Mouse (Mus musculus) urinary bladder, postnatal 36 days (tissue): ENCODE data around the gene Maz.
A peak's percentile ranks its signal among the peaks of the same experiment; 100 is the strongest.

Experiments
- DNase-seq, 2 experiments: peaks; one replicate each; pipeline ENCODE4 v3.0.0; 2022; ENCODE audit warnings: low spot score in 2 of 2, mixed read lengths in 1 of 2

Maz gene

DNA sequence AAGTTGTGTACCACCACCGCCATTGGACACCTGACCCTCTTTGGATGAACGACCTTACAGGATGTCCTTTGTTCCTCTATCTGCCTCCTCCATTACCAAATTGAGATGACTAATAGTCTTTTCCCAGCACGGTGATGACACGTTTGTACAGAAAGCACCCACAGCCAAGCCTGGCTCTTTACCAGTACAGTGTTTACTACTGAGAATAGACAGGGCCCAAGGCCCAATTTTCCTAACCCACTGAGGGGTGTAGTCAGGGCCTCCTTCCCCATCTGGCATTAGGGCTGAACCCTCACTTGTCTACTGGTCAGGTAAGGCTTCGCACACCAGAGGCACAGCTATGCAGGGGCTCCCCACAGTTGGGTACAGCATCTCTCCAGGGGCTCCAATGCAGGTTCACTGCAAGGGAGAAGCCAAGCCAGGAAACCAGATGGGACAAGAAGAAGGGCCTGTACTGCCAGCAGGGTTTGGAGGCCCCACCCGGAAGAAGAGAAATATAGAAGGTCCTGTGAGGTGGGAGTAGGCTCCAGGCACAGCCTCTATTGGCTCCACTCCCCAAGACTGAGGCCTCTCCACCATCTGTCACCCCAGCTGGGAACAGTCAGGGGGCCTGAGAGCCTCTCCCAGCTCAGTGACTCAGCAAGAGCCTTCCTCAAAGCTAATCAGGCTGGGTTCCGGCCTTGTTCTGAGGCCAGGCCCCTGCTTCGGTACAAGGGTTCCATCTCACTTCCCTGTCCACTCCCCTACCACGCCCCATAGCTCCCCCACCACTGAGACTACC, 18.4 kb downstream of the Maz start:
- DNase-seq = peak; percentile 55 to 71

DNA sequence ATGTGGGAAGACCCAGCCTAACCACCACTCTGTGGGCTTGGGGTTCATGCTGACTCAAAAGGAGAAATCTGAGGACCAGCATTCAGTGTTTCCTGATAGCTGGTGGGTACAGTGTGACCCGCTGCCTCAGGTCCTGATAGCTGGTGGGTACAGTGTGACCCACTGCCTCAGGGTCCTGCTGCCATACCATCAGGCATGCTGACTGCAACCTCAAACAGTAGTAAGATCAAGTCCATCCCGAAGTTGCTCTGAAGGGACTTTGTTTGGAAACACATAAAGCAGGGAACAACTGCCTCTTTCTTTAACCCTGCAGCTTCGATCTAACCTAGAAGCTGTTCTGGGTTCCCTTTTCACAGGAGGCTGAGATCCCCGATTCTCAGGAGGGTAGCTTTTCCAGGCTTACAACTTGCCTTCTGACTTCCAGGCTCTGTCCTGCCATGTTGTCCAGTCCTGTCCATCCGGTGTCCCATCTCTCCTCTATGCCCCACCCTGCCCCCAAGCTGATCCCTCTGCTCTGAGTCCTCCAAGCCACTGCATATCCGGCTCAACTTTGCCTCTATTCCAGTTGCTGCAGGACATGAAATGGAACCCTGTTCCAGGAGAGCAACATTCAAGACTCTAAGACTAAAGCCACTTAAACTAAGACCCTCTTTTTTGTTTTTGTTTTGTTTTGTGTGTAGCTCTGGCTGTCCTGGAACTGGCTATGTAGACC, 19.4 kb downstream of the Maz start:
- no peak for DNase-seq

- DNase-seq = no peak
Measured at GRCm38 (mm10) chr7:127004122-127004875, 22.5 kb downstream of the Maz start.

DNA sequence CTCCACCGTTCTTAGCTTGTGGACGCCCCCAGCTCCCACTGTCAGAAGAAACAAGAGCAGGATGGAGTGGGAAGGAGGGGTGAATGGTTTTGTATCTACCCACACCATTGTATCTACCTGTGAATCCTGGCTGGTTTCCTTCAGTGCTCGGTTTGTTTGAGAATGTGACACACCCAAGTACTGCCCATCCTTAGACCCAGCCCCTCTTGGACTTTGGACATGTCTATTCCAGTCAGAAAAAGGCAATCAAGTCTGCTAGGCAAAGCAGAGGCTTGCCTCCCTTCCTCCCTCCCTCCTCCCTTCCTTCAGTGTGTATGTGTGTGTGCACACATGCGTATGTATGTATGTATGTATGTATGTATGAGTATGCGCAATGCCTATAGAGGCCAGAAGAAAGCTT, 23.2 kb downstream of the Maz start:
- DNase-seq = no peak

- DNase-seq = no peak
Measured at GRCm38 (mm10) chr7:126999568-126999967, 27.3 kb downstream of the Maz start.

DNA sequence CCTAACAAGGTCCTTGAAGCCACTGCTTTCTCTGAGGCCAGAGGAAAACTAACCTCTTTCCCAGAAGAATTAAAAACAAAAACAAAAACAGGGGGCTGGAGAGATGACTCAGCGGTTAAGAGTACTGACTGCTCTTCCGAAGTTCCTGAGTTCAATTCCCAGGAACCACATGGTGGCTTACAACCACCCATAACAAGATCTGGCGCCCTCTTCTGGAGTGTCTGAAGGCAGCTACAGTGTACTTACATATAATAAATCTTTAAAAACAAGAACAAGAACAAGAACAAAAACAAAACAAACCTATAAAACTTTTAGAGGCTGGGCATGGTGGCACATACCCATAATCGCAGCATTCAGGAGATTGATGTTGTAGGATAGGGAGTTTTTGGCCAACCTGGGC, 30.4 kb downstream of the Maz start:
- no peak for DNase-seq

DNA sequence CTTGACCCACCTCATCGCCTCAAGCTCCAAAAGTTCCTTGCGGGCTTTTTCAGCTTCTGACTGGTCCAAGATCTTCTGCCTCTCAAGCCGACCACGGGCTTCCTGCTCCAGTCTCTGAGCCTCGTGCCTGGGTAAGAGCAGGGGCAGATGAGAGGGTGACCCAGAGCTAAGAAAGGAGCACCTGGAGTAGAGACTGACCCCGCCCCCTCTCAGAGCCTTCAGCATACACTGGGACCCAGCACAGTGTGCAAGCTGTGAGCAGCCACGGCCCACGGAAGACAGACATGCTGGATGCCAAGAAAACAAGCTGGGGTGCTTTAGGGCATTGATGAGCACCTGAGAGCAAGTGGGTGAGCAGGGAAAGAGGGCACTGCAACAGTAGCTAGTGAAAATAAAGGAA, 38.0 kb downstream of the Maz start:
- DNase-seq = no peak

- peak; percentile 19 to 39 for DNase-seq
Measured at GRCm38 (mm10) chr7:126986319-126986718, 40.5 kb downstream of the Maz start.

DNA sequence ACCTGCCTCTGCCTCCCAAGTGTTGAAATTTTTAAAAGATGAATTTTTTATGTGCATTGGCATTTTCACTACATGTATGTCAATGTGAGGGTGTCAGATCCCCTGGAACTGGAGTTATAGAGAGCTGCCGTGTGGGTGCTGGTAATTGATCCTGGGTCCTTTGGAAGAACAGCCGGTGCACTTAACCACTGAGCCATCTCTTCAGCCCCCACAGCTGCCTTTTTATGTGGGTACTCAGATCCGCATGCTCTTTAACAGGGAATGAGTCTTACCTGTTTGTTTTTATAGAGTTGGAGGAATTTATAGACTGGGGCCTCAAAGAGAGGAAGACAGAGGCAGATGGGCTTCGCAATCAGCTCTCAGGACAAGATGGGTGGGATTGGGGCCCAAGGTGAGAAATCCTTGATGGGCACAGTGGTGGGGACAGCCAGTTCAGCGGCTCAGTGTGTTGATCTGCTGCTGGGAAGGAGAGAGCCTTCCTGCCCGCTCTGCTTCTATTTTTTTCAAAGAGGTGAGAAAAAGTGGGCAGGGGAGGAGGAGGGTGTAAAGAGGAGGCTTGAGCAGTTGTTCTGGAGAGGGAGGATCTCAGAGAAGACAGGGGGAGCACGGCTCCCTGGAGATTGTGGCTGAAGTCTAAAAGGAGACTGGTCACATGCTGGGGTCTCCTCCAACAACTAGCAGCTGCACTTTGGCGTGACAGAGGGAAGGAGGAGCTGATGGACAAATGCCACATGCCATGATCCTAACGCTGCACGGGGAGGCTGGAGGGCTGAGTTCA, 42.0 kb downstream of the Maz start:
- DNase-seq = no peak

GRCm38 (mm10) chr7:126983113-126983512, 43.7 kb downstream of the Maz start:
- DNase-seq = no peak

DNA sequence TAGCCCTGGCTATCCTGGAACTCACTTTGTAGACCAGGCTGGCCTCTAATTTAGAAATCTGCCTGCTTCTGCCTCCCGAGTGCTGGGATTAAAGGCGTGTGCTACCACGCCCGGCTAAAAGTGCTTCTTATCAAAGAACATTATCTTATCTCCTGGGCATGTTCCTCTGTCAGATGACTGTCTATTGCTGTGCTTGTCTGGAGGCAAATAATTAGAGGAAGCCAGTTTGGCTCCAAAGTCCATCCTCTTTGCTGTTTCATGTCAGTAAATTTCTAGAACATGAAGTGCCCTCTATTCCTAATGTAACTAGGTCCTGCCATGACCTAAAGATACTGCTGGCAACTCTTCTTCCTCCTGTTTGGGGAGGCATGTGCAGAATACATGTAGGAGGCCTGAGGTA, 44.8 kb downstream of the Maz start:
- DNase-seq = no peak

DNA sequence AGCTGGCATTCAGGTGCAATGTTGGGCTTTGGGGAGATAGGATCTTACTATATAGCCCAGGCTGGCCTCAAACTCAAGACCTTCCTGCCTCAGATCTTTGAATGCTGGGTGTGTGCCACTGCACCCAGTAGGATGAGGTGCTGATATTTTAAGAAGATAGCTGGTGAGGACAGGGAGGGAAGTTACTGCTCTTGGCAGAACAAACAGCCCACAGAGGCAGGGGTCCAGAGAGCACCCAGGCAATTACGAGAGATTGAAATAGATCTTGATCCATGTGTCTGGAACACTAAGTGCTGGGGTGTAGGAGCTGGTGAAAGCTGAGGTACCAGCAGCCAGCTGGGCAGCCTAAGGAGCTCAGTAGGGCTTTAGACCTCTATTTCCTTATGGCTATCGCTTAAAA, 45.2 kb downstream of the Maz start:
- no peak for DNase-seq

DNA sequence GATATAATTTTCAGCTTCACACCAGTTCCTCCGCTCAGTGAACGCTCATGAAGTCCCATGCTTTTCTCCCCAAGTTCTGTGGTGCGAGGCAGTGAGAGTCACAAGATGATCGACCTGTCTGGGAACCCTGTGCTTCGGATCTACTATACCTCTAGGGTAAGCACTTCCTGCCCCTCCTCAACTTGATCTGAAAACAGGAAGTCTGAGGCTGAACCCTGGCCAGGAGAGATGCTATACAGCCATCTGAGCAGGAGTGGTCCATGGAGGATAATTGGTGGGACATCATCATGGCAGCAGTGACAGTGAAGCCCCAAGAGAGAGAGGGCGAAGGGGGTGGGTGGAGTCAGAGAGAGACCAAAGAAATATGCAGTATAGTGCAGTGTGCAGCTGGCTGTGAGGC, 48.0 kb downstream of the Maz start:
- no peak for DNase-seq

GRCm38 (mm10) chr7:126976878-126977459, 49.9 kb downstream of the Maz start:
- DNase-seq = peak in 1 of 2 experiments; percentile 19

GRCm38 (mm10) chr7:126975950-126976866, 50.6 kb downstream of the Maz start, which contains the start of gene Cdiptos:
Gene Cdiptos (minus strand): TSS chr7:126976098.
- peak; percentile 89 to 96 for DNase-seq

- no peak for DNase-seq
Measured at GRCm38 (mm10) chr7:126975893-126975949, 51.1 kb downstream of the Maz start, which contains the start of gene Cdipt. Gene Cdipt (plus strand): TSS chr7:126975914.

- DNase-seq = peak in 1 of 2 experiments; percentile 6
Measured at GRCm38 (mm10) chr7:126975493-126975892, 51.3 kb downstream of the Maz start.
